Mouse (Mus musculus) myocyte (in vitro differentiated cells): ENCODE measurements around the gene Otud4.

Experiments
- CEBPB ChIP-seq: IDR thresholded peaks from 2 replicates; pipeline ENCODE4 v1.6.1; 2011; ENCODE audit warnings: mild to moderate bottlenecking, moderate library complexity; ENCODE audit not compliant: poor library complexity, insufficient read depth, severe bottlenecking
- E2F4 ChIP-seq: IDR thresholded peaks from one replicate; pipeline ENCODE4 v1.6.1; 2011; ENCODE audit warnings: mild to moderate bottlenecking, control low read depth, moderate library complexity; ENCODE audit not compliant: insufficient read depth
- MAX ChIP-seq: IDR thresholded peaks from one replicate; pipeline ENCODE4 v1.6.1; 2011; ENCODE audit warnings: low read depth, mild to moderate bottlenecking, control low read depth
- MYOD1 ChIP-seq, 3 experiments: IDR thresholded peaks; one replicate each; pipeline ENCODE4 v1.6.1; 2011; ENCODE audit warnings: control low read depth in 2 of 3, low read depth in 2 of 3, mild to moderate bottlenecking in 2 of 3, moderate library complexity in 1 of 3; ENCODE audit not compliant: insufficient read length in 2 of 3, control insufficient read depth in 1 of 3
- MYOG ChIP-seq, 3 experiments: IDR thresholded peaks; one replicate each; pipeline ENCODE4 v1.6.1; 2011; ENCODE audit warnings: control low read depth in 2 of 3, low read depth in 2 of 3, mild to moderate bottlenecking in 2 of 3; ENCODE audit not compliant: insufficient read length in 2 of 3, control insufficient read depth in 1 of 3, insufficient read depth in 1 of 3
- POLR2A ChIP-seq: IDR thresholded peaks from one replicate; pipeline ENCODE4 v1.6.1; 2011; ENCODE audit warnings: low read depth, mild to moderate bottlenecking, control low read depth, moderate library complexity; ENCODE audit not compliant: insufficient read length
- POLR2AphosphoS2 ChIP-seq: IDR thresholded peaks from one replicate; pipeline ENCODE4 v1.6.1; 2011; ENCODE audit warnings: low read depth, control low read depth; ENCODE audit not compliant: insufficient read length
- REST ChIP-seq: IDR thresholded peaks from one replicate; pipeline ENCODE4 v1.6.1; 2011; ENCODE audit warnings: mild to moderate bottlenecking, control low read depth, moderate library complexity; ENCODE audit not compliant: insufficient read depth, insufficient read length
- SRF ChIP-seq: IDR thresholded peaks from one replicate; pipeline ENCODE4 v1.6.1; 2011; ENCODE audit warnings: low read depth; ENCODE audit not compliant: control insufficient read depth, insufficient read length
- USF1 ChIP-seq: IDR thresholded peaks from one replicate; pipeline ENCODE4 v1.6.1; 2011; ENCODE audit warnings: low read depth, mild to moderate bottlenecking, control low read depth, moderate library complexity

GRCm38 (mm10) chr8:79620489-79621276 lies 18.7 kb upstream of the Otud4 start:
- no peak for TF ChIP-seq MAX
- no peak for TF ChIP-seq CEBPB
- TF ChIP-seq POLR2A: no peak
- no peak for TF ChIP-seq MYOD1 (IDR thresholded peaks at IDR 0.05; ENCODE audit: control insufficient read depth in 1 of 3, insufficient read length in 2 of 3, low read depth in 2 of 3)
- no peak for TF ChIP-seq MYOG (IDR thresholded peaks at IDR 0.05; ENCODE audit: control insufficient read depth in 1 of 3, insufficient read depth in 1 of 3, insufficient read length in 2 of 3, low read depth in 2 of 3)
- no peak for TF ChIP-seq USF1
- no peak for TF ChIP-seq E2F4
- TF ChIP-seq REST: no peak
- TF ChIP-seq POLR2AphosphoS2: no peak
- TF ChIP-seq SRF: no peak
